Mouse (Mus musculus) ES-E14 (cell line): ENCODE results near the gene Dhx40.

ENCODE experiments used
- CHD2 ChIP-seq: IDR thresholded peaks from 2 replicates; pipeline ENCODE4 v1.6.1; 2014; ENCODE audit warnings: mild to moderate bottlenecking, low read depth, low read length, inconsistent platforms
- MAFK ChIP-seq: IDR thresholded peaks from 2 replicates; pipeline ENCODE4 v1.6.1; 2014; ENCODE audit warnings: mild to moderate bottlenecking, low read depth, low read length, inconsistent platforms; ENCODE audit not compliant: insufficient read depth
- ZC3H11A ChIP-seq: IDR thresholded peaks from 2 replicates; pipeline ENCODE4 v1.6.1; 2012; ENCODE audit warnings: low read depth, mild to moderate bottlenecking, inconsistent platforms, low read length, borderline replicate concordance
- ZNF384 ChIP-seq: IDR thresholded peaks from 2 replicates; pipeline ENCODE4 v1.6.1; 2012; ENCODE audit warnings: low read depth, low read length, inconsistent platforms

GRCm38 (mm10) chr11:86742605-86743004 lies 64.9 kb downstream of the Dhx40 start:
- no peak for TF ChIP-seq CHD2
- no peak for TF ChIP-seq MAFK
- TF ChIP-seq ZNF384: no peak
- no peak for TF ChIP-seq ZC3H11A
